ENCODE assay signal across 8 mouse cellular contexts in genomic region chr11:117043524-117043923, GRCm38 (mm10).
DNase-seq lines count a peak whose midpoint lies in the region; ATAC-seq and TF ChIP-seq lines count a peak whose summit lies in the region.

No protein-coding gene starts in this region.

- H3K36me3 ChIP-seq in E14TG2a.4 (ENCODE audit: insufficient read depth, low read length): no peaks in the 10 kb centered on the region
- no peaks in the 10 kb centered on the region for H3K36me3 ChIP-seq in embryonic facial prominence, embryonic 11.5 days (replicated peaks; ENCODE audit: control insufficient read depth, insufficient read depth, low read depth, low read length)
- H3K36me3 ChIP-seq in heart, embryonic 11.5 days (ENCODE audit: control insufficient read depth, insufficient read depth, low read length): no peaks in the 10 kb centered on the region
- H3K36me3 ChIP-seq in midbrain, embryonic 10.5 days: no peaks in the 10 kb centered on the region

- peaks cover 42% of the 10 kb centered on the region for H3K4me1 ChIP-seq in E14TG2a.4 (replicated peaks; ENCODE audit: low read depth, low read length)
- 0 out of 2 replicates have a peak, but pooled peaks cover 2% of the 10 kb centered on the region for H3K4me1 ChIP-seq in embryonic facial prominence, embryonic 11.5 days (ENCODE audit: control insufficient read depth, insufficient read depth, low read length)
- peaks cover 13% of the 10 kb centered on the region for H3K4me1 ChIP-seq in heart, embryonic 11.5 days (ENCODE audit: control insufficient read depth, insufficient read depth, low read length)
- H3K4me1 ChIP-seq in midbrain, embryonic 10.5 days: peaks cover 37% of the 10 kb centered on the region

- H3K27me3 ChIP-seq in E14TG2a.4 (ENCODE audit: insufficient read depth, low read length): peaks cover 17% of the 10 kb centered on the region
- H3K27me3 ChIP-seq in embryonic facial prominence, embryonic 11.5 days (ENCODE audit: control insufficient read depth, insufficient read depth, low read length): no peaks in the 10 kb centered on the region
- peaks cover 14% of the 10 kb centered on the region for H3K27me3 ChIP-seq in heart, embryonic 11.5 days (ENCODE audit: control insufficient read depth, insufficient read depth, low read length)
- H3K27me3 ChIP-seq in midbrain, embryonic 10.5 days (ENCODE audit: low read depth, poor library complexity, severe bottlenecking): peaks cover 26% of the 10 kb centered on the region

- peak; percentile 51 for DNase-seq in adrenal gland, adult 2 months
- DNase-seq in embryonic facial prominence, embryonic 11.5 days (ENCODE audit: low spot score): peak; percentile 78
- DNase-seq in layer of hippocampus, adult 9-11 months: peak; percentile 47
- peak; percentile 73 for DNase-seq in midbrain, embryonic 10.5 days (ENCODE audit: low spot score)
- DNase-seq in right cerebral cortex, postnatal 25 days: peak; percentile 74
- DNase-seq in urinary bladder, postnatal 25 days (ENCODE audit: low spot score): peak; percentile 73

- no peak overlapping the region for H3K4me2 ChIP-seq in embryonic facial prominence, embryonic 11.5 days (ENCODE audit: low read depth, low read length)
- 0 out of 2 replicates have a peak overlapping the region, but pooled peaks have one; percentile 8 for H3K4me2 ChIP-seq in heart, embryonic 11.5 days

- TF ChIP-seq CTCF in E14TG2a.4 (conservative IDR thresholded peaks at IDR 0.05; ENCODE audit: low read length): peak; percentile 90

- ATAC-seq in embryonic facial prominence, embryonic 11.5 days (replicated peaks; ENCODE audit: insufficient number of reproducible peaks, low FRiP score, low TSS enrichment, low read depth): no peak
- no peak for ATAC-seq in heart, embryonic 11.5 days (replicated peaks; ENCODE audit: insufficient number of reproducible peaks, low FRiP score, low TSS enrichment)

- 10% methylated on average over 8 of the region's 8 CpGs for WGBS in embryonic facial prominence, embryonic 11.5 days
- WGBS in heart, embryonic 11.5 days (ENCODE audit: insufficient replicate concordance): 9% methylated on average over 8 of the region's 8 CpGs
- 11% methylated on average over 8 of the region's 8 CpGs for WGBS in midbrain, embryonic 10.5 days

- no peak overlapping the region for H3K27ac ChIP-seq in embryonic facial prominence, embryonic 11.5 days (replicated peaks; ENCODE audit: low read depth, low read length)
- H3K27ac ChIP-seq in heart, embryonic 11.5 days (ENCODE audit: low read depth, low read length): no peak overlapping the region
- 0 out of 2 replicates have a peak overlapping the region, but pooled peaks have one; percentile 14 for H3K27ac ChIP-seq in midbrain, embryonic 10.5 days (replicated peaks)

- no peak overlapping the region for H3K4me3 ChIP-seq in E14TG2a.4 (replicated peaks; ENCODE audit: low read length)
- no peak overlapping the region for H3K4me3 ChIP-seq in embryonic facial prominence, embryonic 11.5 days (ENCODE audit: low read depth, low read length)
- H3K4me3 ChIP-seq in heart, embryonic 11.5 days (ENCODE audit: low read depth, low read length): no peak overlapping the region
- H3K4me3 ChIP-seq in midbrain, embryonic 10.5 days: no peak overlapping the region

- no peak overlapping the region for H3K9ac ChIP-seq in embryonic facial prominence, embryonic 11.5 days (replicated peaks; ENCODE audit: low read length)
- H3K9ac ChIP-seq in heart, embryonic 11.5 days (ENCODE audit: low read depth, low read length): no peak overlapping the region

- H3K9me3 ChIP-seq in E14TG2a.4 (ENCODE audit: low read length): no peaks in the 10 kb centered on the region
- no peaks in the 10 kb centered on the region for H3K9me3 ChIP-seq in embryonic facial prominence, embryonic 11.5 days (replicated peaks; ENCODE audit: control insufficient read depth, low read length)
- no peaks in the 10 kb centered on the region for H3K9me3 ChIP-seq in heart, embryonic 11.5 days (replicated peaks; ENCODE audit: control insufficient read depth, low read length)
- no peaks in the 10 kb centered on the region for H3K9me3 ChIP-seq in midbrain, embryonic 10.5 days (replicated peaks)
